Mouse (Mus musculus) kidney, postnatal 36 days (tissue): Measurements from ENCODE around the gene Usf2.
"Not testable (repeated sequence)": the region's sequence is repeated elsewhere in the genome, so short reads cannot be mapped to it uniquely, and the experiment has no call there.

Experiments
- DNase-seq, 2 experiments: peaks; one replicate each; pipeline ENCODE4 v3.0.0; 2021 to 2022; ENCODE audit warnings: mixed read lengths in 2 of 2

Usf2 gene

DNA sequence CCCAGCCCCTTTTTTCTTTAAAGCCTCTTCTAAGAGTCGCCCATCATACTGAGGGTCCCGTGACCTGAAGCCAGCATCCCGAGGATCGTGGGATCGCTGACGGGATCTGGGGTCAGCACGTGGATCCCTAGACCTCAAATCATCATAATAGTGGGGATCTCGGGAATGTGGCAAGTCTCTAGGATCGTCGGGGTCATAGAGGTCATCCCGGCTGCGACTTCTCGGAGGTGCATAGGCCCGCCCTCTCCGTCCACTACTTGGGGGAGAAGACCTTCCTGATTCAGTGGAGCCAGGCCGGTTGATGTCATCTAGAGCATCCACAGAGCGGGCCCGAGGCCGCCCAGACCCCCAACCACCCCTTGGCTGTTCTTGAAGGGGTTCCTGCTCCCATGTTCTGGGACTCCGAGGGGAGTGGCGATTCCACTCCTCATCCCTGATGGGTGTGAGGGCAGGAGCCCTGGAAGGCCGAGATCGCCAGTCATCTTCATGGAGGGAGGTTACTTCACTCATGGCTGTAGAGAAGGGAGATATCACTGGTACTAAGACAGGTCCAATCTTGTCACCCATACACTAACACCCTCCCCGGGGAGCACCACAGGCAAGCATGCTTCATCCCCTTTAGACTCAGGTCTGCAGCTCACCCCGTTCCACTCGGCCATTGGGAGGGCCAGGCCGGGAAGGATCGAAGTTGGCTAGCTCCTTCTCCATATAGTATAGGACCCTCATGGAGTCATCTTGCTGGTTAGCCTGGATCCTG lies 1.7 kb upstream of the Usf2 start:
- peak in 1 of 2 experiments; percentile 32 for DNase-seq

DNA sequence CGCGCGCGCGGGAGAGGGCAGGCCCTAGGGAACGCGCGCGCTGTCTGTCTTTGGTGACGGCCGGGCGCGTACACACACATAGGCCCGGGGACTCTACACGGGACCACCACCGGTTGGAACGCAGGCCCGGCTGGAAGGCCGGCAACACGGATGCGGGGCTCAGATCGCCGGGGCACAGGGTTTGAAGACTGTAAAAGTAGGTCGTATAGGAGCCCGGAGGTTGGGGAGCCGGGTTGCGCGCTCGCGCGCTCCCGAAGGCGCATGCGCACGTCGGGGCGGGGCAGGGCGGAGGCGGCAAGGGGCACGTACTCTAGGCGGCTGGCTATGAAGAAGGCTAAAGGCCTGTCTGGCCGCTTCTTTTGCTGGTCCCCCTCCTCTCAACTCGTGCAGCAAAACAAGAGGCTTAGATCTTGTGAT lies 772 bp upstream of the Usf2 start:
- peak; percentile 90 to 94 for DNase-seq

DNA sequence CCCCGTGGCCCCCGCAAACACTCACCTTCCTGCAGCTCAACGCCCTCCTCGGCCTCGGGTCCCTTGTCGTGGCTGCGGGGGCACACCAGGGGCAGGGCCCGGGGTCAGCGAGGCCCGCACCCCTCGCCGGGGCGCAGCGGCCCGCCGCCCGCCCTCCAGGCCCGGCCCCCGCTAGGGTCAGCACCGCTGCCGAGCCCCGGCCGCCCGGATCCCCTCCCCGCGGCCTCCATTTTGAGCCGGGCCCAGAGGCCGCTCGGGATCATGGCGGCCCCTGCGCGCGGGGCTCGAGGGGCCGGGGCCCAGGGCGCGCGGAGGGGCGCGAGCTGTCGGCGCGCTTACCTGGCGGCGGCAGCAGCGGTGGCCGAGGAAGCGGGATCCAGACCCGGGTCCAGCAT lies 249 bp downstream of the Usf2 start:
- DNase-seq: peak in 1 of 2 experiments; percentile 61

DNA sequence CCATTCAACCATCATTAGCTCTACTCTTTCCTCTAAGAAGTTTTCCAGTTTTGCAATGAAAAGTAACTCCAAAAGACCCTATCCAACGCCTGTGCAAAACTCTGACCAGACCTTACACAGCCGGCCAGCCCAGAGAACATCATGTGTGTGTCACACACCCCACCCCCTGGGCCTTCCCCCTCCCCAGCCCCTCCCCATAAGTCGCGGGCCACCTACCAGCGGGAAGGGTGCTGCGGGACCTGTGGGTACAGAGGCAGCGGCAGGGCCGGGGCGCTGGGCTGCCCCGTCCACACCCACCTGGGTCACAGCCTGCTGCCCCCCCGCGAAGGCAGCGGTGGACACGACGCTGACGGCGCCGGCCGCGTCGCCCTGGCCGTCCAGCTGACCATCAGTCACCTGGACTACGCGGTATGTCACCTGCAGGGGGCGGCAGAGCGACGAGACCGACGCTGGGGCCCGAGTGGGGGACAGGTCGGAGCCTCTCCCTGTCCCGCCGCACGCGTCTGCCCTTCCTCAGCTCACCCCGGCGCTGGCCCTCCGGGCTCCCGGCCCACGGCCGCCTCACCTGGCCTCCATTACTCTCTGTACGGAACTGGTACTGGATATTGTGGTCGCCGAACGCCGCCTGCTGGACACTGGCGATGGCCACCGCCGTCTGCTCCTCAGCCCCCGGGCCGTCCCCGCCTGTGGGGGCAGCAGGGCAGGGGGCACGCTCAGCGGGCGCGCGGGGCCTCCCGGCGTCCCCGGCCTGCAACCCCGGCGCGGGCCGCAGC lies 833 bp downstream of the Usf2 start:
- DNase-seq: peak; percentile 92 to 96

DNA sequence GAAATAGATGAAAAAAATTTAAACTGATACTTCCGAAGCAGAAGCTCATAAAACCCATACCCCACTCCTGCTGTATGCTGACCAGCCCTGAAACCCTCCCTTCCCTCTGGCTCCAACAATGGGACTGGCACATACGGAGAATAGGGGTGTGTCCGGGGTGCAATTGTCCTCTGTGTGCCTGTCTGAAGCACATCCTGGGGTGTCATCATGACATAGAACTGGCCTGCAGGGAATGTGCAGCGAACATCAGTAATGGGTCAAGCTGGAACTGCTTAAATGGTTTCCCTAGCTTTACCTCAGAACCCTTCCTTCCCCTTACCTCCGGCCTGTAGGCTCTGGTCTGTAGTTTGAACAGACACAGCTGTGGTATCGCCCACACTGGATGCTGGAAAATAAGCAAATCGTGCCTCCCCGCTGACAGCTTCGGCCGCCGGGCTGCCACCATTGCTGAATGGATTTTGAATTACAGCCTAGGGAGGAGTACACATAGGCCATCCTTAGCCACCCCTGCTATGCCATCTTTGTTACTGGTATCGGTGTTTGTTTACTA lies 1.6 kb downstream of the Usf2 start:
- DNase-seq: no peak

DNA sequence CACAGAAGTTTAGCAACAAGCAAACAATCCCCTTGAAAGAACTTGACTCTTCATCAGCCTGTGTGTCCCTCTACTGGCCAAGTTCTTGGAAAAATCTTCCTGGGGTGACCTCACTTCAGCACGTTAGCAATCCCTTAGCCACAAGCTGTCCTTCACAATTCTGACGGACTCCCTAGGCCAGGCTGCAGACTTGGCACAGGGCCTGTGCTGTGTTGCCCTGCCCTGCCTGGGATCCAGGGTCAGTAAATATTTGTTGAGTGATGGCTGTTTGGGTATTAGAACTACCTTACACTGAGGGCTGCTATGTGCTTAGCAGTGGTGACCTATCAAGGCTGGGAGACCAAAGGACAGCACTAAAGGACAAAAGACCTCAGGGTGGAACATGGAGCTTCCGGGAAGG lies 2.6 kb downstream of the Usf2 start:
- no peak for DNase-seq

DNA sequence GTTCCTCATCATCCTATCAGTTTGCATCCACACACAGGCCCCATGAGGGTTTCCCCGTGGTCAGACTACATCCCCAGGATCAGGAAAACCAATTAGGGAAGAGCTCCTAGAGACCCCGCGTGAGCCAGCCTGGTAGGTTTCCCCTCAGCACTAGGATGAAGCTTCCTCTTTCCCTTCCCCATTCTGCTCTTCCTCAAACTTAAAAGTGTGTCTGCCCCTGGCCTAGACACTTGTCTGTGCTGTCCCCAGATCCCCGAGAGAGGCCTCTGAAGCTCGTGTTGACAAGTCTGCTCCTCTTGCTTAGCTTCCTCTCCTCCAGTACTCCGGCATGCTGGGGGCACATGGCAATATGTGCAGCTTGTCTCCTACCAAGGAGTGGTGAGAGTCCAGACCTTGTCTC lies 3.1 kb downstream of the Usf2 start:
- no peak for DNase-seq

DNA sequence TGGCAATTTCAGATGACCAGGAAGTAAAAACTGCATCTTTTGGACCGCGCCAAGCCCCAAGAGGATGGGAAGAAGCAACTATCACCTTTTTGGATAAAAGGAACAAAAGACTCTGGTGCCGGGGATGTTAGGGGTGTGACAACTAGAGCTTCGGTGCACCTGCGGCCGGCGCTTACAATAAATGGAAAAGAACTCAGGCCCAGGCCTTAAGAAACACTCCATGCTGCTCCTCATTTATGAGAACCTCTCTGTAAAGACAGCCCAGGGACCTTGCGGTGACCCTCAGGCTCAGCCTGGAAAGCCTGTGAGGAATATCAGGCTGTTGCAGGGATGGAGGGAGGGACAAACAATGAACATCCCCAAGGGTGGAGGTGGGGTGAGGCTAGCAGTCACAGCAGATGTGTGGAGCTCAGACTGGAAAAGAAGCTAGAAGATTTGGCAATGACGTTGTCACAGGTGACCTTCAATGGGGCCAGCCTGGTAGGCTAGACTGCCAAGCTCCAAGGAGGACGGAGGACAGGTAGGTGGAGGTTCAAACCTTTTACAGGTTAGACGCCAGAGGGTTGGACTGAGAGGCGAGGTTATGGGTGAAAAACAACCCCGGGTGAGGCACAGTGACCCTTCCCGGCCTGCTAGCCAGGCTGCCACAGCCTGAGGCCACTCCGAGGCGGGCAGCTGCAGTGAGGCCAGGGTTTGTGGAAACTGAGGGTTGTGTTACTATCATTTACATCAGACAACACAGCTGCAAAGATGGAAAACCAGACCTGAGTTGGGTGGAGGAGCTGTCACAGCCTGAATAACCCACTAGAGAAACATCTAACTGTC lies 4.0 kb downstream of the Usf2 start:
- DNase-seq: no peak

DNA sequence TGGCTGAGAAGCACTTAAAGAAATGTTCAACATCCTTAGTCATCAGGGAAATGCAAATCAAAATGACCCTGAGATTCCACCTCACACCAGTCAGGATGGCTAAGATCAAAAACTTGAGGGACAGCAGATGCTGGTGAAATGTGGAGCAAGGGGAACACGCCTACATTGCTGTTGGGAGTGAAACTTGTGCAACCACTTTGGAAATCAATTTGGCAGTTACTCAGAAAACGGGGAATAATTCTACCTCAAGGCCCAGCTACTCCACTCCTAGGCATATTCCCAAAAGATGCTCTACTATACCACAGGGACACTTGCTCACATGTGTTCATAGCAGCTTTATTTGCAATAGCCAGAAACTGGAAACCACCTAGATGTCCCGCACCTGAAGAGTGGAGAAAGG lies 6.7 kb downstream of the Usf2 start:
- DNase-seq: not testable (repeated sequence)

DNA sequence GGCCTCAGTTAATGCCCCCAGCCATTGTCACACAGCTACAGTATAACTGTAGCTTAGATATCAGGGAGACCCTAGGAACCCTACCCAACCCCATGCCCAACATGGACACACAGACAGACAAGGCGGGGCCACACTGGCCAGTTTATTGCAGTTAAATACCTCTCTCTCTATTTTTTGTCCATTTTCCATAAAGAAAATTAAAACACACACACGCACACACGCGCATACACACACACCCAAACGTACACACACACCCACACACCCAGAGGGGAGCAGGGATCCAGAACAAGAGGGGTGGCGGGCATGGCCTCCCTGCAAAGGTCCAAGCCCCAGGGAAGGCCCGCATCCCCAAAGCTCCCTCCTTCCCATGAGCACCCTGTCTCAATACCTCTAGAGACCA lies 10.7 kb downstream of the Usf2 start:
- DNase-seq: no peak

DNA sequence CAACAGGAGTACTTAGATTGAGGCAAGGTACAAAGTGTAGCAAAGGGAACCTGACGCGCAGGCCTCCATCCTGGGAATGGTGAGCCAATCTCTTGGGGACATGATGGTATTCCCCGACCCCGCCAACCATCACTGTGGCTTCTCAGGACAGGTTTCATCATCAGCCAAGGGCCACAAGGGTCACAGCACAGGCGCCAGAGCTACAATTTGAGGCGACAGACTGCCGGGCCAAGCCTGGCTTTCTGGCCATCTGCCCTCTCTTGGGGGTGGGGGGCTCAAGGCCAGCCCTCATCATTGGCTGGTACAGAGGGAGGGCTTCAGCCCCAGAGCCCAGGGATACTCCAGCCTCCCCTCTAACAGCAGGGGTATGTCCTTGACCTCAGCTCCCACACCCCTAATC lies 11.1 kb downstream of the Usf2 start:
- DNase-seq: not testable (repeated sequence)

DNA sequence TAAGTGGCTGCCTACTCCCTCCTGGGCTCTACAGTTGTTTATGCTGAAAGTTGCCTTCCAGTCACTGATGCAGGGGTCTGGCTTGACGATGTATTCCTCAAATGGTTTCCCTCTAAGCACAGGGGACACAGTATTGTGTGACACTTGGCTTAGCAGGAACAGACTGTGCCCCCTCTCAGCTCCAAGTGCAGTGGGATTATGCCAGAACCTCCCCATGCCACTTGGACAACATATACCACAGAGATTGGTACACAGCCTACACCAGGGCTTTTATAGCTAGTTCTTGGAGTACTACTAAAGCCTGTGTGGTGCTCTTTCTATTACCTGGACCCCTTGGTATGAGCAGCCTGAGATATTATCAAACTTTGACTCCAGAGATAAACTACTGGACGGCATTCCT lies 11.9 kb downstream of the Usf2 start:
- DNase-seq: not testable (repeated sequence)

DNA sequence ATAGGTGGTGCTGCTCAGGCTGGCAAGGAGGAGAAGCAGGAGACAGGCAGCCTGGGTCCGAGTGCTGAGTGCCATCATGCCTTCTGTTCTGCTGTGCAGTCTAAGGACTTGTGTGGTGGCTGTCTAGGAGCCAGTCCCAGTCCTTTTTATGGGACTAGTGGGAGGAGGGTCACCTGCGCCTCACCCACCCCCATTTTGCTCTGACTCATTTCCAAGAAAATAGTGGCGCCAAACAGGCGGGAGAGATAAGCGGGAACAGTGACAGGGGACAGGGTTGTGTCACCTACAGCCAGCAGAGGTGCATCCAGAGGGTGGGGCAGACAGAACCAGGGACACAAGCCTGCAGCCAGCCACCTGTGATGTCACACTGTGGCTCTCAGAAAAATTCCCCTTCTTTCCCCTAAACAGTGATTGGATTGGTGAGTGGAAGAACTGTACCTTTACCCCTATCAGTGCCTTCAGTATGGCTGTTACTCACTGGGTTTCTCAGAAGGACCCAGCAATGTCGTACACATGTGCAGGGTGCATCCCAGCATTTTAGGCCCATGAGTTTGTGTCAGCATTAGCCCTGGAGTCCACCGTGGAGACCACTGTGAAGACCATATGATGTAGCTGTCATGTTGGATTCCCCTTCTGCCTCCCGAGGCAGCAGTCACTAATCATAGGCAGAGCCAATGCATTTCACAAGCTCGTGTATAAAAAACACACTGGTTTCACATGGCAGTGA lies 12.5 kb downstream of the Usf2 start, which contains the start of gene Hamp:
TSS of gene Hamp (minus strand) at position 124 of the 727 bp plus-strand sequence.
- no peak for DNase-seq

DNA sequence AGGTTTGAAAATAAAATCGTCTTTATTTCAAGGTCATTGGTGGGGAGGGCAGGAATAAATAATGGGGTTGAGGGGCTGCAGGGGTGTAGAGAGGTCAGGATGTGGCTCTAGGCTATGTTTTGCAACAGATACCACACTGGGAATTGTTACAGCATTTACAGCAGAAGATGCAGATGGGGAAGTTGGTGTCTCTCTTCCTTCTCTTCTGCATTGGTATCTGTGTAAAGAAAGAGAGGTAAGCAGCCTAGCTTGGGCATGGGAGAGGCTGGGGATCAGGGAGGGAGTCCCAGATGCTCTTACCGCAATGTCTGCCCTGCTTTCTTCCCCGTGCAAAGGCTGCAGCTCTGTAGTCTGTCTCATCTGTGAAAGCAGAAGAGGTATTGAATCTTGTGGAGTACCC lies 14.2 kb downstream of the Usf2 start:
- DNase-seq: not testable (repeated sequence)

DNA sequence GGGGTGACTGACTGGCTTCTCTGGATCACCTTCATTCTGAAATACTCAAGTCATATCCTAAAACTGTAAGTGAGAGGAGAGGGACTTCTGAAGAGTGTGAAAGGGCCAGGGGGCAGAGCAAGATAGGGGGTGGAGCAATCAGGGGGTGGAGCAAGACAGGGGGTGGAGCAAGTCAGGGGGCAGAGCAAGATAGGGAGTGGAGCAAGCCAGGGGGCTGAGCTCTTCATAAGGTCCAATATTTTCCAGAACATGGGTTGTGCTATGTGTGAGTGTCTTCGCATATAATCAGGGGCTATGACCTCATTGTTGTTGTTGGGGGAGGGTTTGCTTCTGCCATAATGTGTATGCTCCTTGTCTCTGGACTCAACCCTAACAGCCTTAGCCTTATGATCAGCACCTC lies 16.5 kb downstream of the Usf2 start:
- not testable (repeated sequence) for DNase-seq

DNA sequence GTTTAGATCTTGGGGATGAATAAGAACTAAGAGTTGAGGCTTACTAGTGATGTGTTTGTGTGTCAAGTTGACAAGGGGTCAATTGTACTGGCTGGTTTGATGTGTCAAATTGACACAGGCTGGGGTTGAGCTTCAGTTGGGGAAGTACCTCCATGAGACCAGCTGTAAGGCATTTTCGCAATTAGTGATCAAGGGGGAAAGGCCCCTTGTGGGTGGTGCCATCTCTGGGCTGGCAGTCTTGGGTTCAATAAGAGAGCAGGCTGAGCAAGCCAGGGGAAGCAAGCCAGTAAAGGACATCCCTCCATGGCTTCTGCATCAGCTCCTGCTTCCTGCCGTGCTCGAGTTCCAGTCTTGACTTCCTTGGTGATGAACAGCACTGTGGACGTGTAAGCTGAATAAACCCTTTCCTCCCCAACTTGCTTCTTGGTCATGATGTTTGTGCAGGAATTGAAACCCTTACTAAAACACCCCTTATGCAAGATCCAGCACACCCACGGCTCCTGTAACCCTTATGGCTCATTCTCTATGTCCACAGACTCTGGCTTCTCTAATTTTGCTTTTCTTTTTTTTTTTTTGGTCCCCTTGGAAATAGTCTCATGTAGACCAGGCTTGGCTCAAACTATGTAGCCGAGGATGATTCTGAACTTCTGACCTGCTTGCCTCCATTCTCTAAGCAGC lies 21.0 kb downstream of the Usf2 start:
- not testable (repeated sequence) for DNase-seq

DNA sequence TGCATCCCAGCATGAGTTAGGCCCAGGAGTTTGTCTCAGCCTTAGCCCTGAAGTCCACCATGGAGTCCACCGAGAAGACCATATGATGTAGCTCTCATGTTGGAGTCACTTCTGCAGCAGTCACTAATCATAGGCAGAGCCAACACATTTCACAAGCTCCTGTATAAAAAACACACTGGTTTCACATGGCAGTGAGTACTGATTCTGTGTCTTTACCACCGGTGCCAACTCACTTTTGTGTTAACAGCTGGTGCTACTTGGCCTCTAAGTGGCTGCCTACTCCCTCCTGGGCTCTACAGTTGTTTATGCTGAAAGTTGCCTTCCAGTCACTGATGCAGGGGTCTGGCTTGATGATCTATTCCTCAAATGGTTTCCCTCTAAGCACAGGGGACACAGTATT lies 32.0 kb downstream of the Usf2 start, which contains the start of gene Hamp2:
TSS of gene Hamp2 (minus strand) at position 101 of the 400 bp plus-strand sequence.
- DNase-seq: not testable (repeated sequence)

DNA sequence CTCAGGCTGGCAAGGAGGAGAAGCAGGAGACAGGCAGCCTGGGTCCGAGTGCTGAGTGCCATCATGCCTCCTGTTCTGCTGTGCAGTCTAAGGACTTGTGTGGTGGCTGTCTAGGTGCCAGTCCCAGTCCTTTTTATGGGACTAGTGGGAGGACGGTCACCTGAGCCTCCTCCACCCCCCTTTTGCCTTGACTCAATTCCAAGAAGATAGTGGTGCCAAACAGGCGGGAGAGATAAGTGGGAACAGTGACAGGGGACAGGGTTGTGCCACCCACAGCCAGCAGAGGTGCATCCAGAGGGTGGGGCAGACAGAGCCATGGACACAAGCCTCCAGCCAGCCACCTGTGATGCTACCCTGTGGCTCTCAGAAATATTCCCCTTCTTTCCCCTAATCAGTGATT lies 32.5 kb downstream of the Usf2 start:
- no peak for DNase-seq

DNA sequence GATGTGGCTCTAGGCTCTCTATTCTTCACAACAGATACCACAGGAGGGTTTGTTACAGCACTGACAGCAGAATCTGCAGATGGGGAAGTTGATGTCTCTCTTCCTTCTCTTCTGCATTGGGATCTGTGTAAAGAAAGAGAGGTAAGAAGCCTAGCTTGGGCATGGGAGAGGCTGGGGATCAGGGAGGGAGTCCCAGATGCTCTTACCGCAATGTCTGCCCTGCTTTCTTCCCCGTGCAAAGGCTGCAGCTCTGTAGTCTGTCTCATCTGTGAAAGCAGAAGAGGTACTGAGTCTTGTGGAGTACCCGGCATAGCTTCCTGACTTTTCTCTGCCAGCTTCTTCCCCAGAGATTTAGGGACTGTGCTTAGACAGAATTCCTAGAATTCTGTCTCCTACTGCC lies 34.1 kb downstream of the Usf2 start:
- DNase-seq: not testable (repeated sequence)

DNA sequence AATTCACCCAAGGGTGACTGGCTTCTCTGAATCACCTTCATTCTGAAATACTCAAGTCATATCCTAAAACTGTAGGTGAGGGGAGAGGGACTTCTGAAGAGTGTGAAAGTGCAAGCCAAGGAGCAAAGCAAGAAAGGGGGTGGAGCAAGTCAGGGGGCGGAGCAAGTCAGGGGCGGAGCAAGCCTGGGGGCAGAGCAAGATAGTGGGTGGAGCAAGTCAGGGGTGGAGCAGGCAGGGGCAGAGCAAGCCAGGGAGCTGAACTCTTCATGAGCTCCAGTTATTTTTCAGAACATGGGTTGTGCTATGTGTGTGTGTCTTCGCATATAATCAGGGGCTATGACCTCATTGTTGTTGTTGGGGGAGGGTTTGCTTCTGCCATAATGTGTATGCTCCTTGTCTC lies 36.4 kb downstream of the Usf2 start:
- peak in 1 of 2 experiments; percentile 17 for DNase-seq

DNA sequence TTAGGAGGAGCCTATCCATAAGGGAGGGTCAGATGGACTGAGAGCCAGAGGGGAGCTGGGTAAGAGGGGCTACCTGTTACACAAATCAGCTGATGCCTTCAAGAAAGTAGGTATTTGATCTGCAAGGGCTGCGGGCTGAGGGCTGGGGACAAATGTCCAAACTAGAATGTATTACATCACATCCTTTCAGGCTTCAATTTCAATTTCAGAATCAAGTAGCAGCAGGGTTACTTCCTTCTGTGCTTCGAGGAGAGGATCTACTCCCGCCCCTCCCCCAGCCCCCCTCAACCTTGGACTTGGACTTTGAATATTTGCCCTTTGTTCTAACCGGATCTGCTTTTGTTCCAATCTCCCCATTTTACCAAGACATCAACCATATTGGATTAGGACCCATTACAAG lies 39.4 kb downstream of the Usf2 start:
- DNase-seq: no peak

DNA sequence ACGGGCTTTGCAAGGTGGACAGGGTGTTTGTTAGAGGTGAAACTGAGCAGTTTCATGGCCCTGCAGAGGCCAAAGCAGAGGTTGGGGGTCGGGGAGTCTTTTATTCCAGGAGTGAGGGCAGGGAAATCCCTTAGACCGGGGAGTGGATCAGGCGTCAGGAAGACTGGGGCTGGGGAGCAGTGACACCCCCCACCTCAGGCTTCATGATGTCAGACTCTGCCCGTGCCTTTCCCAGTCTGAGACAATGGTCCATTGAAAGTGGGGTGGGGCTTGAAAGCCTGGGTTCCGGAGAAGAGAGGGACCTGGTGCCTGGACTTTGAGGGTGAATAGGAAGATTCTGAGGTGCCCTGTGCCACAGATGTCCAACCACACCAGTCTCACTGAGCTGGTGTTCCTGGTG lies 39.9 kb downstream of the Usf2 start:
- DNase-seq: no peak
